Mouse (Mus musculus): Measurements from ENCODE around the gene Asic5.

The Asic5 gene

GRCm38 (mm10) chr3:82014148-82014703, 32.1 kb downstream of the Asic5 start:
- DNase-seq (ENCODE audit: low spot score): no peak

DNA sequence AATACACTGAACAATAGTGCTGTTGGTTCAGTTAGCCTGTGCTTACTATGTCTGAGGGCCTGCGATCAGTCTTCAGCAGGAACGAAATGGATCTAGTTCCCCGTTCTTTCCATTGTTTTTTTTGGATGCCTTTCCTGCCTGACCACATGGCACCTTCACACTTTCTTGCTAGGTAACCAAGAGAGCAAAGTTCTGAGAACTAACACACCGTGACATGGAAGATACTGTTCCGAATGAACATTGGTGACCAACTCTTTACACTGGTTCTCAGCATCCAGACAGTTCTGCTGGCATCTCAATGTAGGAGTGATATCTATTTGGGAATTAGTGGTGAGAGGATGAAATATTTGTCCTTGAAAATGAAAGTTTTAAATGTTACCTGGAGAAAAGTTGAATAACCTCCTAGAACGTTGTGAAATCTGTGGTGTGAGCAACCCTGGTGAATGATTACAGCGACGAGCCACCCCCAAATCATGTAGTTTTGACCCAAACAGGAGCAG, 40.4 kb downstream of the Asic5 start:
- DNase-seq (ENCODE audit: low spot score): no peak

GRCm38 (mm10) chr3:82023065-82023464, 41.0 kb downstream of the Asic5 start:
- DNase-seq (ENCODE audit: low spot score): no peak

DNA sequence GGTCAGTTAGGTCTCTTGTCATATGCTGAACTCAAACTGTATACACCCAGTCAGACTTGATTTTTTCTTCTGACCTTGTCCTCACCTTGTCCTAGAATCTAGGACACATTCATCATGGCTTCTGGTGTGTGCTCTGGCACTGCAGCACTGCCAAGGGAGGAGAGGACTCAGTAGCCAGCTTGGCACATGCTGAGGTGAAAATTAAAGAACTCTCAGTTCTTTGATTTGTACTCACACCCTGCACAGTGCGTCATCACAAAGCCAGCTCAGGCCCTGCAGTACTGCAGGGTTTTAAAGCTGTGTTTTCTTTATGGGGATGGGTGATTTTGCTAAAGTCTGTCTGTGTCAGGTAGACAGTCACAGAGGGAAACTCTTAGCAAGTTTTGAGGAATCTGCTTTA, 45.2 kb downstream of the Asic5 start:
- no peak for DNase-seq (ENCODE audit: low spot score)

GRCm38 (mm10) chr3:82029229-82029628, 47.1 kb downstream of the Asic5 start:
- DNase-seq (ENCODE audit: low spot score): peak; percentile 18

GRCm38 (mm10) chr3:82030008-82030748, 48.1 kb downstream of the Asic5 start:
- DNase-seq (ENCODE audit: low spot score): no peak

DNA sequence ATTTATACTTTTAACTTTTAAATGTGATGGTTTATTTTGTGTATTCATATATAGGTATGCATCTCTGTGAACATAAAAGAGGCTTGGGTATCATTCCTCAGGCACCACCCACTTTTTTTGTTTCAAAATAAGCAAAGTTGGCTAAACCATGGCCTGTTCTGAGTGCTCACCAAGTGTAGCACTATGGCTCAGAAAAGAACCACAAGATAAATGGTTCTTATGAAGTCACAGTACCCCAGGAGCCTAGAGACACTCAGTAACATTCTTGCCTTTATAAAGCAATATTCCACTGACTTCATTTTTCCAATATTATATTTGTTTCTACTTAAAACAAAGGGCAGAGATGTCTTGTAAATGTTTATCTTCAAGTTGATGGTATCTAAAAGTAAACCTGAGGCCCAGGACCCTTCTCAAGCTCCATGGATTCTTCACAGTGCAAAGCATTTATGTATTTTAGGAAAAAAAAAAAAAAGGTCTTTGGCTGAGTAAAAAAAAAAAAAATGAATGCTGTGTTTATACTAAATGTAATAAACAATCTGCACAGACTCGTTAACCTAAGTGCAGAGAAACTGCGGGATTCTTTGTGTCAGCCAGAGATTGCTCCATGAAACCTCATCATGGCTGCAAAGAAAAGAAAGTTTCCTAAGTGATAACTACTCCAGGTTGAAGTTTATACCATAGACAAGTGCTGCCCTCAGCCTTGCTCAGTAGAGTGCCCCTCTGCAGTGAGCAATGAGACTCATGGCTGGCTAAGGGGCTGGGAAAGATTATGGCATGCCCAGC, 54.4 kb downstream of the Asic5 start:
- DNase-seq (ENCODE audit: low spot score): no peak

GRCm38 (mm10) chr3:82043676-82044075, 61.6 kb downstream of the Asic5 start:
- no peak for DNase-seq (ENCODE audit: low spot score)

DNA sequence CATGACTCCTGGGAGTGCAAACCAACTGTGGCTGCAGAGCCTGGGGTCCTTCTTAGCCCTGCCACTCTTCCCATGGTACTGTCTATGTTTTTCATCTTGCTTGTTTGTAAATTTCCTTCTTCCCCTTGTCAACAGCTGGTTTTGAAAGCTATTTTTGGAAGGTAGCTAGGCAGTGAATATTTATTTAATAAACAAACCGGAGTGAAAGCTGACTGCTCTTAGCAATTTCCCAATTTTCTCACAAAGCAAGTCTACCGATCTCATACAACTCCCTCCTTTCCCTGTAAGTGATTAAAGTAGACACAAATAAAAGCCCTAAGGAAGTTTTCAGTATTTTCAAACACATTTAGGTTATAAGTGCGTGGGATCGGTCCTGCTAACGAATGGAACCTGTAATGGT, 62.8 kb downstream of the Asic5 start:
- no peak for DNase-seq (ENCODE audit: low spot score)

- DNase-seq (ENCODE audit: low spot score): no peak
Observed at GRCm38 (mm10) chr3:82046087-82046486, 64.0 kb downstream of the Asic5 start.

- peak; percentile 12 for DNase-seq (ENCODE audit: low spot score)
Observed at GRCm38 (mm10) chr3:82047100-82047753, 65.1 kb downstream of the Asic5 start.

DNA sequence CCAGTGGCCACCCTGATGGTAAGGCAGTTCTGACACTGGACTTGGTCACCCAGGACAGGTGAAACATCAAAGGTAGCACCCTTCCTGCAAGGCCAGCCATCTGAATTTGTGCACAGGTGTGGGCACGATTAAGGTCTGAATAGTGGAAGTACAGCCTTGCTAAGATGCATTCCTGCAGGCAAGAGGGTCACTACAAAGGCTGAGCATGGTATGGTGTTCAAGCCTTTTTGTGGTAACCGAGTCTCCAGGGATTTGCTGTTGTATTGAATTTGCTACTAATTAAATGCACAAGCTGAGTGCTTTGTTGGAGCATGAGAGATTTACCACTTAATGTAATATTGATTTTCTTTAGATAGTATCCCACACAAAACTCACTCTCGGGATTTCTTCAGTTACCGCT, 66.0 kb downstream of the Asic5 start:
- no peak for DNase-seq (ENCODE audit: low spot score)

GRCm38 (mm10) chr3:82048681-82049080, 66.6 kb downstream of the Asic5 start:
- DNase-seq (ENCODE audit: low spot score): no peak

GRCm38 (mm10) chr3:82051468-82051867, 69.4 kb downstream of the Asic5 start:
- no peak for DNase-seq (ENCODE audit: low spot score)

- no peak for DNase-seq (ENCODE audit: low spot score)
Observed at GRCm38 (mm10) chr3:82052029-82052428, 69.9 kb downstream of the Asic5 start.

GRCm38 (mm10) chr3:82054283-82054974, 72.3 kb downstream of the Asic5 start:
- DNase-seq (ENCODE audit: low spot score): no peak

- no peak for DNase-seq (ENCODE audit: low spot score)
Observed at GRCm38 (mm10) chr3:82057201-82057600, 75.1 kb downstream of the Asic5 start.

GRCm38 (mm10) chr3:82061402-82062180, 79.5 kb downstream of the Asic5 start:
- no peak for DNase-seq (ENCODE audit: low spot score)

GRCm38 (mm10) chr3:82067830-82068229, 85.7 kb downstream of the Asic5 start:
- DNase-seq (ENCODE audit: low spot score): no peak
